Mouse (Mus musculus) intestine, postnatal 0 days (tissue): ENCODE measurements around the gene Nyap1. TPM values are rescaled to one million over a fixed set of nuclear protein-coding genes. Genes with fewer than 3 reads are reported as not detected.

Source experiments
- ATAC-seq: fragments of 200-750 bp; cut with Nextera tagmentation; 2 replicates; pipeline ENCODE4 v1.8.0; 2017; ENCODE audit warnings: mild to moderate bottlenecking, moderate TSS enrichment, moderate library complexity
- H3K27ac ChIP-seq: fragments of 300-500 bp; sonication (generic); 2 replicates; pipeline ENCODE4 v1.5.1; 2014; ENCODE audit warnings: mild to moderate bottlenecking, low read depth, low read length, moderate library complexity
- H3K27me3 ChIP-seq: fragments of 300-500 bp; sonication (generic); replicated peaks from 2 replicates; pipeline ENCODE4 v1.6.1; 2014; ENCODE audit warnings: low read length, mixed read lengths; ENCODE audit not compliant: control insufficient read depth, insufficient read depth
- H3K36me3 ChIP-seq: fragments of 300-500 bp; sonication (generic); 2 replicates; pipeline ENCODE4 v1.6.1; 2014; ENCODE audit warnings: mild to moderate bottlenecking, moderate library complexity; ENCODE audit not compliant: control insufficient read depth, insufficient read depth
- H3K4me1 ChIP-seq: fragments of 300-500 bp; sonication (generic); replicated peaks from 2 replicates; pipeline ENCODE4 v1.6.1; 2014; ENCODE audit warnings: antibody characterized with exemption, low read length, mixed read lengths; ENCODE audit not compliant: control insufficient read depth, insufficient read depth
- H3K4me2 ChIP-seq: fragments of 300-500 bp; sonication (generic); replicated peaks from 2 replicates; pipeline ENCODE4 v1.6.1; 2014; ENCODE audit warnings: low read depth, mild to moderate bottlenecking, moderate library complexity
- H3K4me3 ChIP-seq: fragments of 300-500 bp; sonication (generic); 2 replicates; pipeline ENCODE4 v1.5.1; 2014; ENCODE audit warnings: low read depth, low read length
- H3K9ac ChIP-seq: fragments of 300-500 bp; sonication (generic); 2 replicates; pipeline ENCODE4 v1.6.1; 2014; ENCODE audit warnings: mild to moderate bottlenecking, low read depth, low read length
- H3K9me3 ChIP-seq: fragments of 300-500 bp; sonication (generic); 2 replicates; pipeline ENCODE4 v1.6.1; 2016; ENCODE audit warnings: mixed run types; ENCODE audit not compliant: control insufficient read depth
- CTCF ChIP-seq: sonication (generic); IDR thresholded peaks from 2 replicates; pipeline ENCODE4 v1.5.1; 2016; ENCODE audit warnings: low read depth, mild to moderate bottlenecking, control low read depth, antibody characterized with exemption, moderate library complexity
- WGBS: fragments of 180-500 bp; shearing (Covaris S2); extraction: QIAGEN DNeasy Blood & Tissue Kit; methylation state at CpG from one replicate; pipeline ENCODE4 v1.1.7; 2014; 5-methylcytosine and 5-hydroxymethylcytosine counted together
- polyA plus RNA-seq: library from polyadenylated mRNA; unstranded; fragments of >200 nt; fragmentation: Nextera tagmentation; extraction: Ambion mirVana; gene quantifications from 2 replicates; pipeline ENCODE4 v1.2.1, GENCODE M21; 2015

Nyap1 gene
- polyA plus RNA-seq, 1 experiment from 2014 or later, result 1.6 TPM

- 3% methylated on average over 59 of the region's 62 CpGs for WGBS
- H3K27ac ChIP-seq, result peak overlapping the region; percentile 97
- H3K9ac ChIP-seq, result peak overlapping the region; percentile 66
- peaks cover 18% of the 10 kb centered on the region for H3K4me1 ChIP-seq
- no peaks in the 10 kb centered on the region for H3K27me3 ChIP-seq
- ATAC-seq, result peak; percentile 11; the same call in 1 of the 2 replicates
- H3K36me3 ChIP-seq, result peaks cover 37% of the 10 kb centered on the region
- H3K9me3 ChIP-seq, result no peaks in the 10 kb centered on the region
- peak overlapping the region; percentile 72 for H3K4me3 ChIP-seq
- H3K4me2 ChIP-seq, result peak overlapping the region; percentile 93
- no peak for TF ChIP-seq CTCF
Measured at GRCm38 (mm10) chr5:137785164-137786031, 44.0 kb upstream of the Nyap1 start.

- peak overlapping the region; percentile 66; the same call in 1 of the 2 replicates for H3K9ac ChIP-seq
- H3K4me2 ChIP-seq, result peak overlapping the region; percentile 93
- H3K27me3 ChIP-seq, result no peaks in the 10 kb centered on the region
- H3K4me1 ChIP-seq, result peaks cover 18% of the 10 kb centered on the region
- peaks cover 37% of the 10 kb centered on the region for H3K36me3 ChIP-seq
- ATAC-seq, result no peak
- 47% methylated on average over 14 of the region's 14 CpGs for WGBS
- peak; percentile 11; the same call in 1 of the 2 replicates for TF ChIP-seq CTCF
- peak overlapping the region; percentile 97; the same call in 1 of the 2 replicates for H3K27ac ChIP-seq
- no peaks in the 10 kb centered on the region for H3K9me3 ChIP-seq
- H3K4me3 ChIP-seq, result peak overlapping the region; percentile 72
Measured at GRCm38 (mm10) chr5:137784546-137784945, 43.1 kb upstream of the Nyap1 start.

GRCm38 (mm10) chr5:137783901-137784540 is 42.6 kb upstream of the Nyap1 start:
- WGBS, result 37% methylated on average over 9 of the region's 9 CpGs
- Histone ChIP-seq H3K27ac (peak overlapping the region; percentile 73; the same call in 1 of the 2 replicates), H3K4me1 (peaks cover 18% of the 10 kb centered on the region), H3K27me3 (no peaks in the 10 kb centered on the region), H3K4me2 (peak overlapping the region; percentile 93), H3K4me3 (peak overlapping the region; percentile 72), H3K9me3 (no peaks in the 10 kb centered on the region), H3K9ac (peak overlapping the region; percentile 66), H3K36me3 (peaks cover 37% of the 10 kb centered on the region)
- no peak for TF ChIP-seq CTCF
- no peak for ATAC-seq

DNA sequence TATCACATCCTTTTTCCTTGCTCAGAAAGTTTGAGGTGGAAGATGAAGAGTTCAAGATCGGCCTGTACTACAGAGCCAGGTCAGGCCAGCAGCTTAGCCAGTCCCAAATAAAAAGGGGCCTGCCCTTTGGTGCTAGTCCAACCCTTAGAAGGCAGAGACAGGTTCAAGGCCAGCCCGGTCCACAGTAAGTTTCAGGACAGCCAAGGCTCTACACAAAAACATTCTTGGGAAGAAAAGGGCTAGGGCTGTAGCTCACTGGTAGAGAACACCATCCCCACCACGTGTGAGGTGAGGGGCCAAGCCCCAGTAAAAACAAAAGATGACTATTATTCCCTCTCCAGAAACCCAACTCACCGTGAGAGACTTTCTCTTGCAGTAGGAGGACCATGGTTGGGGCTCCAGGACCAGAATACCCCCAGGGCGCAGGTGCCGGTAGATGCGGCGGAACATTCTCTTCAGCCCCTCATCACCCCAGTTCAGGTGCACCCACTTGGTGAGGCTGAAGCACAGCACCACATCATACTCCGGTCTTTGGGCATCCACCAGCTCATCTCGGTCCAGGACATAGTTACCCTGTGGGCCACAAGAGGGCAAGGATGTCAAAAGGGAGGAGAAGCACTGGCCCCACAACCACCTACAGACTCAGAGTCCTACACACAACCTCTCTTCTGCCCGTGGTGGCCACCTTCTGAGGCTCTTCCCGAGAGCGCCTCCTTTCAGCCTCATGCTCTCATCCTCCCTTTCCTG is 41.5 kb upstream of the Nyap1 start:
- H3K27ac ChIP-seq, result no peak overlapping the region
- 80% methylated on average over 13 of the region's 13 CpGs for WGBS
- no peaks in the 10 kb centered on the region for H3K9me3 ChIP-seq
- TF ChIP-seq CTCF, result peak; percentile 11; the same call in 1 of the 2 replicates
- peak overlapping the region; percentile 66; the same call in 1 of the 2 replicates for H3K9ac ChIP-seq
- ATAC-seq, result no peak
- H3K4me3 ChIP-seq, result no peak overlapping the region
- H3K4me2 ChIP-seq, result peak overlapping the region; percentile 93
- peaks cover 37% of the 10 kb centered on the region for H3K36me3 ChIP-seq
- peaks cover 18% of the 10 kb centered on the region for H3K4me1 ChIP-seq
- H3K27me3 ChIP-seq, result no peaks in the 10 kb centered on the region

GRCm38 (mm10) chr5:137781661-137782060 is 40.3 kb upstream of the Nyap1 start:
- no peak overlapping the region for H3K27ac ChIP-seq
- H3K36me3 ChIP-seq, result peaks cover 37% of the 10 kb centered on the region
- H3K4me1 ChIP-seq, result peaks cover 18% of the 10 kb centered on the region
- H3K27me3 ChIP-seq, result no peaks in the 10 kb centered on the region
- no peaks in the 10 kb centered on the region for H3K9me3 ChIP-seq
- WGBS, result 82% methylated on average over 7 of the region's 7 CpGs
- no peak overlapping the region for H3K4me3 ChIP-seq
- no peak for TF ChIP-seq CTCF
- no peak for ATAC-seq
- no peak overlapping the region for H3K4me2 ChIP-seq
- no peak overlapping the region for H3K9ac ChIP-seq
